Mouse (Mus musculus) heart, adult 11 months (tissue): ENCODE results near the gene Ano5.
A peak's percentile ranks its signal among the peaks of the same experiment; 100 is the strongest.

Experiments used
- DNase-seq: peaks from one replicate; pipeline ENCODE4 v3.0.0; 2022

Gene Ano5

DNA sequence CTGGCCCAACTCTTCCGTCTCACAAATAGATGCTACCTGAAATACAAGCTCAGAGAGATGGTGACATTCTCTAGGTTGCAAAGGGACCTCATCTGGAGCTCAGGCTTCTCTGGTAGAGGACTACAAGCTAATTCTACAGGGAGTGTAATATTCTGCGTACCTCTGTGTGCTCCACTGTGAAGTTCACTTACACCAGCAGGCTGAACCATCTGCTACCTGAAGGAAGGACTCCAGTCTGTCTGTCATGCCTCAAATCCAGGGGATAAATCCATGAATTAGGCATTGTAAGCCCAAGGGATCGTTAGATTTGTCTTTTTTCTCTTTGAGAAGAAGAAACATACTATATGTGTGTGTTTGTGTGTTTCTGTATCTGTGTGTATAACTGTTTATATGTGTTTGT lies 120.3 kb downstream of the Ano5 start:
- DNase-seq: no peak

- peak; percentile 50 for DNase-seq
These were observed 121.9 kb downstream of the Ano5 start for GRCm38 (mm10) chr7:51632543-51633229.

DNA sequence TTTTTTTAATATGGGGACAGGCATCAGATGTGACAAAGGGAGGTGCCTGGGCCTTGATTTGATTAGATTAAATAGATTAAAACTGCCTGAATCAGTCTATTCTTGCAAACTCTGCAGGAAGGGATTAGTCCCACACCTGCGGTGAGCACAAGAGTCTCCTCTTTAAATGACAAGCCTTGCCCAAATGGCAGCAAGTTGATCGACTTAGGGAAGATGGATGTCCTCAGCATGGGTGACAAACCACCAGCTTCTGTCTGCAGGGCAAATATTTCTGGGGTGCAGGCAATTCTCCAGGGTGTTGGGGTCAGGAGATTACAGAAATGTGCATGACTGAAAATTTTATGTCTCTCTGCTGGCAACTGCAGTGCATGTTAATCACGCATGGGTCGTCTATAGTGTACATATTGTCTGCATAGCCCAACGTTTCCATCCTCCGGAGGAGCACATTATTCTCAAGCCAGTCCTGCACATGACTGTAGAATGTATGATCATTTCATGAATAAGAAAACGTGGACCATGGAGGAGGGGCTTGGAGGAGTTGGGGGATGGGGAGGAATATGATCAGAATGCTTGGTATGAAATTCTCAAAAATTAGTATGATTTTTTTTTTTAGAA lies 122.5 kb downstream of the Ano5 start:
- DNase-seq: no peak
